In the genomic region with DNA sequence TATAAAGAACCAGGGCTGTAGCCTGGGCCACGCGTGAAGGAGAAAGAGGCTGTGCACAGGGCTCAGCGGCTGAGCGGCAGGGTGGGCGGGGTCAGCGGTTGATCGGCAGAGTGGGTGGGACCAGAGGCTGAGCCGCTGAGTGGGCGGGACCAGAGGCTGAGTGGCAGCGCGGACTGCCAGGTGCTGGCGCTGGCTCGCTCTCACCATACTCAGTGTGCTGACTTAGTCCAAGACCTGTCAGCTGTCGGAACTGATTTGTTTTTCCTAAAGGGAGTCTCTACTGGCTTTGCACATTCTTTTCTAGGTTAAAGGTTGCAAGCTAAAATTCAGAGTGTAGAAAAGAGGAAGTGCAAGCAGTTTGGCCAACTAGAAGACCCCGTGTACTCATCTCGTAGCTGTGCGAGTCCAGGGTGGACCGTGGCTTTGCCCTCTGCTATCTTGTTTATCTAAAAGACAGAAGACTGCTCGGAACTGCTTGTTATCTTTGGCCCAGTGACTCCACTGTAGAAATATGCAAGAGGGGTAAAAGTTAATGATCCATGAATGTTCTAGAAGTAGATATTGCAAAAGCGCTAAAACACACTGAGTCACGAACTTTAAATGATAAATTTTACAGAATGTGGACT, we compare ENCODE assay signal across 8 mouse cellular contexts. TPM values are rescaled to one million over a fixed set of nuclear protein-coding genes. Genes with fewer than 3 reads are reported as not detected.
DNase-seq lines count a peak whose midpoint lies in the region; ATAC-seq and TF ChIP-seq lines count a peak whose summit lies in the region.

No protein-coding gene starts in this region.

- H3K9ac ChIP-seq in forebrain, embryonic 14.5 days (ENCODE audit: low read length) = peak overlapping the region; percentile 41; the same call in 1 of the 2 replicates
- H3K9ac ChIP-seq in lung, embryonic 15.5 days = no peak overlapping the region

- H3K27me3 ChIP-seq in G1E (ENCODE audit: insufficient read depth, low read length) = no peaks in the 10 kb centered on the region
- H3K27me3 ChIP-seq in forebrain, embryonic 14.5 days (replicated peaks; ENCODE audit: control insufficient read depth, insufficient read depth, low read length) = no peaks in the 10 kb centered on the region
- no peaks in the 10 kb centered on the region for H3K27me3 ChIP-seq in lung, embryonic 15.5 days

- intact Hi-C loops in heart, postnatal 14 days (cut with DNase I) = no loop called here

- peak; percentile 61 for DNase-seq in G1E (ENCODE audit: low spot score)
- DNase-seq in cerebellum, adult 11-12 months = peak; percentile 92
- DNase-seq in forebrain, embryonic 14.5 days (ENCODE audit: low spot score) = peak; percentile 92
- DNase-seq in heart, postnatal 14 days = peak; percentile 90 to 91
- DNase-seq in layer of hippocampus, adult 18-20 months (ENCODE audit: low spot score in 2 of 2) = peak; percentile 76 to 91
- DNase-seq in ovary, adult 18-20 months (ENCODE audit: low spot score) = peak; percentile 83
- peak; percentile 89 for DNase-seq in thymus, postnatal 0 days (ENCODE audit: low spot score)

- TF ChIP-seq CTCF in G1E (IDR thresholded peaks at IDR 0.05; ENCODE audit: low read depth, low read length) = no peak

- no peak overlapping the region for H3K27ac ChIP-seq in forebrain, embryonic 14.5 days (ENCODE audit: low read depth, low read length)
- no peak overlapping the region for H3K27ac ChIP-seq in lung, embryonic 15.5 days

- peak overlapping the region; percentile 65; the same call in 1 of the 2 replicates for H3K4me3 ChIP-seq in G1E (ENCODE audit: low read depth, low read length)
- H3K4me3 ChIP-seq in forebrain, embryonic 14.5 days (ENCODE audit: low read depth, low read length) = peak overlapping the region; percentile 16
- H3K4me3 ChIP-seq in lung, embryonic 15.5 days = peak overlapping the region; percentile 9

- H3K9me3 ChIP-seq in G1E (replicated peaks) = no peaks in the 10 kb centered on the region
- no peaks in the 10 kb centered on the region for H3K9me3 ChIP-seq in forebrain, embryonic 14.5 days (replicated peaks; ENCODE audit: control insufficient read depth, low read length)
- H3K9me3 ChIP-seq in lung, embryonic 15.5 days = no peaks in the 10 kb centered on the region

- peak; percentile 74 for ATAC-seq in G1E (ENCODE audit: extremely low read depth, insufficient number of reproducible peaks, low FRiP score, poor library complexity, severe bottlenecking)
- peak; percentile 93 for ATAC-seq in forebrain, embryonic 14.5 days
- peak; percentile 83 for ATAC-seq in lung, embryonic 15.5 days (ENCODE audit: borderline replicate concordance, extremely low read depth, low FRiP score, low TSS enrichment)

- H3K4me1 ChIP-seq in G1E (ENCODE audit: insufficient read depth, low read depth, low read length) = peaks cover 37% of the 10 kb centered on the region
- peaks cover 16% of the 10 kb centered on the region for H3K4me1 ChIP-seq in forebrain, embryonic 14.5 days (ENCODE audit: control insufficient read depth, insufficient read depth, low read length)
- peaks cover 44% of the 10 kb centered on the region for H3K4me1 ChIP-seq in lung, embryonic 15.5 days

- peaks cover 66% of the 10 kb centered on the region for H3K36me3 ChIP-seq in G1E (replicated peaks)
- H3K36me3 ChIP-seq in forebrain, embryonic 14.5 days (ENCODE audit: control insufficient read depth, insufficient read depth, low read length) = no peaks in the 10 kb centered on the region
- peaks cover 6% of the 10 kb centered on the region; the same call in 1 of the 2 replicates for H3K36me3 ChIP-seq in lung, embryonic 15.5 days

- 10% methylated on average over 21 of the region's 21 CpGs for WGBS in forebrain, embryonic 14.5 days
- WGBS in lung, embryonic 15.5 days = 3% methylated on average over 21 of the region's 21 CpGs

- H3K4me2 ChIP-seq in forebrain, embryonic 14.5 days (ENCODE audit: low read length) = peak overlapping the region; percentile 52
- H3K4me2 ChIP-seq in lung, embryonic 15.5 days = peak overlapping the region; percentile 52

RNA-seq across cellular contexts. Expression of gene H6pd, which starts 19.8 kb away (rescaled TPM):
- total RNA-seq in G1E (2014; fragmentation: Nextera tagmentation) (5.3 and 7.1 TPM in 2 replicates), G1E (2017) (6.4 and 7.0 TPM in 2 replicates)
- 6.4 and 8.3 TPM in 2 replicates for polyA plus RNA-seq in G1E (2012)
- 1.5 and 1.8 TPM in 2 replicates for polyA plus RNA-seq in forebrain, embryonic 14.5 days (2014; fragmentation: Nextera tagmentation; extraction: Ambion mirVana)
- total RNA-seq in heart, postnatal 14 days (2021) = 10 to 100 TPM; 41.0 to 45.9 TPM
- total RNA-seq in layer of hippocampus, adult 18-20 months (2021) = 10 to 100 TPM; 10.2 to 10.6 TPM
- 25.0 and 29.3 TPM in 2 replicates for polyA plus RNA-seq in lung, embryonic 15.5 days (2015; fragmentation: Nextera tagmentation; extraction: Ambion mirVana)
- polyA plus RNA-seq in thymus, postnatal 0 days (2015; fragmentation: Nextera tagmentation; extraction: Ambion mirVana) = 12.3 and 13.8 TPM in 2 replicates

RNA-seq across cellular contexts. Expression of gene Spsb1, which starts 34.2 kb away (rescaled TPM):
- total RNA-seq in G1E (2014; fragmentation: Nextera tagmentation) (not detected in 2 replicates), G1E (2017) (not detected in 2 replicates)
- 0.08 and 0.20 TPM in 2 replicates for polyA plus RNA-seq in G1E (2012)
- polyA plus RNA-seq in forebrain, embryonic 14.5 days (2014; fragmentation: Nextera tagmentation; extraction: Ambion mirVana) = 4.8 and 6.2 TPM in 2 replicates
- total RNA-seq in heart, postnatal 14 days (2021) = 10 to 100 TPM; 44.8 to 49.3 TPM
- 10 to 100 TPM; 27.2 to 36.3 TPM for total RNA-seq in layer of hippocampus, adult 18-20 months (2021)
- polyA plus RNA-seq in lung, embryonic 15.5 days (2015; fragmentation: Nextera tagmentation; extraction: Ambion mirVana) = 15.6 and 15.7 TPM in 2 replicates
- 9.0 and 9.5 TPM in 2 replicates for polyA plus RNA-seq in thymus, postnatal 0 days (2015; fragmentation: Nextera tagmentation; extraction: Ambion mirVana)

Comparison
In these comparisons a context has a peak if more than half of its experiments do, and no peak if none do; other contexts are left out.
1. H3K4me3 ChIP-seq: peak in every context shown above with its lines; median percentile 65 in G1E; 16 in forebrain, embryonic 14.5 days; 9 in lung, embryonic 15.5 days.